Comparison of ENCODE assay signal across 9 mouse cellular contexts in genomic region chr8:87753148-87753547, GRCm38 (mm10).
DNase-seq lines count a peak whose midpoint lies in the region; ATAC-seq and TF ChIP-seq lines count a peak whose summit lies in the region.
"Had no signal": no experiment of that assay in that cellular context is flagged by ENCODE, and none has a peak within 500 bp of the region (broad histone marks: within the 10 kb centered on the region; RNA-seq: fewer than 3 reads in every experiment).

No protein-coding gene starts in this region.

- no peaks in the 10 kb centered on the region for H3K36me3 ChIP-seq in liver, postnatal 0 days (replicated peaks; ENCODE audit: insufficient read depth, low read length)
- no peaks in the 10 kb centered on the region for H3K36me3 ChIP-seq in liver, embryonic 12.5 days
- peaks cover 19% of the 10 kb centered on the region for H3K36me3 ChIP-seq in limb, embryonic 10.5 days

- no peaks in the 10 kb centered on the region for H3K9me3 ChIP-seq in liver, postnatal 0 days (ENCODE audit: low read length)
- no peaks in the 10 kb centered on the region for H3K9me3 ChIP-seq in liver, embryonic 12.5 days (replicated peaks)
- H3K9me3 ChIP-seq in limb, embryonic 10.5 days (replicated peaks): no peaks in the 10 kb centered on the region
- H3K9me3 ChIP-seq: embryonic facial prominence, embryonic 13.5 days had no signal

- peak; percentile 46 to 64 for DNase-seq in adrenal gland, adult (ENCODE audit: inconsistent age in 2 of 2, low spot score in 1 of 2)
- no peak for DNase-seq in adrenal gland, postnatal 4 days (ENCODE audit: low spot score in 2 of 2)
- DNase-seq in liver, postnatal 0 days: no peak
- DNase-seq in cerebellum, postnatal 36 days: peak; percentile 48 to 50
- peak; percentile 53 for DNase-seq in limb, embryonic 10.5 days (ENCODE audit: low spot score)
- DNase-seq in urinary bladder, adult 2 months (ENCODE audit: low spot score): no peak

- ATAC-seq in liver, postnatal 0 days: no peak
- ATAC-seq in liver, embryonic 12.5 days: no peak
- ATAC-seq in megakaryocyte, adult 5-6 weeks (ENCODE audit: poor library complexity, severe bottlenecking): no peak

- 57% methylated on average over 8 of the region's 8 CpGs for WGBS in liver, postnatal 0 days (ENCODE audit: insufficient replicate concordance)
- WGBS in liver, embryonic 12.5 days (ENCODE audit: insufficient replicate concordance): 56% methylated on average over 8 of the region's 8 CpGs
- 61% methylated on average over 8 of the region's 8 CpGs for WGBS in limb, embryonic 10.5 days

- no peaks in the 10 kb centered on the region for H3K27me3 ChIP-seq in liver, postnatal 0 days (ENCODE audit: insufficient read depth, low read length)
- H3K27me3 ChIP-seq in liver, embryonic 12.5 days (replicated peaks): no peaks in the 10 kb centered on the region
- H3K27me3 ChIP-seq in limb, embryonic 10.5 days (ENCODE audit: low read depth, poor library complexity, severe bottlenecking): no peaks in the 10 kb centered on the region
- H3K27me3 ChIP-seq: embryonic facial prominence, embryonic 13.5 days had no signal

- H3K4me3 ChIP-seq in liver, postnatal 0 days (ENCODE audit: low read depth, low read length): no peak overlapping the region
- no peak overlapping the region for H3K4me3 ChIP-seq in liver, embryonic 12.5 days
- peak overlapping the region; percentile 4 for H3K4me3 ChIP-seq in limb, embryonic 10.5 days
- H3K4me3 ChIP-seq: embryonic facial prominence, embryonic 13.5 days had no signal

- H3K4me2 ChIP-seq in liver, postnatal 0 days (ENCODE audit: low read depth, low read length): no peak overlapping the region
- H3K4me2 ChIP-seq in liver, embryonic 12.5 days: no peak overlapping the region
- H3K4me2 ChIP-seq: embryonic facial prominence, embryonic 13.5 days had no signal

- no peak for TF ChIP-seq EP300 in liver, postnatal 0 days (IDR thresholded peaks at IDR 0.05; ENCODE audit: low read depth)

- H3K9ac ChIP-seq in liver, postnatal 0 days (replicated peaks): no peak overlapping the region
- H3K9ac ChIP-seq in liver, embryonic 12.5 days: no peak overlapping the region
- H3K9ac ChIP-seq: embryonic facial prominence, embryonic 13.5 days had no signal

- no peak overlapping the region for H3K27ac ChIP-seq in liver, postnatal 0 days (ENCODE audit: low read depth)
- no peak overlapping the region for H3K27ac ChIP-seq in liver, embryonic 12.5 days
- H3K27ac ChIP-seq in limb, embryonic 10.5 days: peak overlapping the region; percentile 75

- no peaks in the 10 kb centered on the region for H3K4me1 ChIP-seq in liver, postnatal 0 days (ENCODE audit: insufficient read depth)
- no peaks in the 10 kb centered on the region for H3K4me1 ChIP-seq in liver, embryonic 12.5 days
- H3K4me1 ChIP-seq in limb, embryonic 10.5 days: peaks cover 62% of the 10 kb centered on the region

- TF ChIP-seq CTCF in liver, postnatal 0 days (IDR thresholded peaks at IDR 0.05; ENCODE audit: low read depth): peak; percentile 36

Comparison
In these comparisons a context has a peak if more than half of its experiments do, and no peak if none do; other contexts are left out.
1. DNase-seq: peak in adrenal gland, adult (2 of 2), cerebellum, postnatal 36 days (2 of 2) and limb, embryonic 10.5 days (single experiment); none in adrenal gland, postnatal 4 days (0 of 2), liver, postnatal 0 days (single experiment) and urinary bladder, adult 2 months (single experiment).